Mouse (Mus musculus) intestine, embryonic 14.5 days (tissue): ENCODE measurements around the gene Bcas3. TPM values are rescaled to one million over a fixed set of nuclear protein-coding genes. Genes with fewer than 3 reads are reported as not detected.

Experiments
- ATAC-seq: fragments of 200-750 bp; cut with Nextera tagmentation; replicated peaks from 2 replicates; pipeline ENCODE4 v1.8.0; 2017; ENCODE audit warnings: low read depth, moderate number of reproducible peaks, moderate TSS enrichment, moderate library complexity; ENCODE audit not compliant: low FRiP score, low TSS enrichment
- DNase-seq: peaks from one replicate; pipeline ENCODE4 v3.0.0-alpha.2; 2018; ENCODE audit warnings: low spot score
- H3K27ac ChIP-seq: fragments of 300-500 bp; sonication (generic); 2 replicates; pipeline ENCODE4 v1.5.1; 2014; ENCODE audit warnings: low read depth, mild to moderate bottlenecking, control low read depth
- H3K27me3 ChIP-seq: fragments of 300-500 bp; sonication (generic); replicated peaks from 2 replicates; pipeline ENCODE4 v1.6.1; 2014; ENCODE audit warnings: low read length, control low read depth; ENCODE audit not compliant: control insufficient read depth, insufficient read depth
- H3K36me3 ChIP-seq: fragments of 300-500 bp; sonication (generic); 2 replicates; pipeline ENCODE4 v1.6.1; 2014; ENCODE audit warnings: low read length, control low read depth; ENCODE audit not compliant: control insufficient read depth, insufficient read depth
- H3K4me1 ChIP-seq: fragments of 300-500 bp; sonication (generic); replicated peaks from 2 replicates; pipeline ENCODE4 v1.6.1; 2014; ENCODE audit warnings: low read length, control low read depth, mixed read lengths; ENCODE audit not compliant: control insufficient read depth, insufficient read depth
- H3K4me2 ChIP-seq: fragments of 300-500 bp; sonication (generic); 2 replicates; pipeline ENCODE4 v1.6.1; 2014; ENCODE audit warnings: low read length
- H3K4me3 ChIP-seq: fragments of 300-500 bp; sonication (generic); 2 replicates; pipeline ENCODE4 v1.5.1; 2014; ENCODE audit warnings: low read depth, low read length, control low read depth, mixed read lengths
- H3K9ac ChIP-seq: fragments of 300-500 bp; sonication (generic); 2 replicates; pipeline ENCODE4 v1.6.1; 2014; ENCODE audit warnings: mild to moderate bottlenecking, low read length
- H3K9me3 ChIP-seq: fragments of 300-500 bp; sonication (generic); 2 replicates; pipeline ENCODE4 v1.6.1; 2016; ENCODE audit warnings: low read length, control low read depth; ENCODE audit not compliant: control insufficient read depth
- WGBS: fragments of 180-500 bp; shearing (Covaris S2); extraction: QIAGEN DNeasy Blood & Tissue Kit; methylation state at CpG from one replicate; pipeline ENCODE4 v1.1.7; 2014; 5-methylcytosine and 5-hydroxymethylcytosine counted together
- polyA plus RNA-seq: library from polyadenylated mRNA; unstranded; fragments of >200 nt; fragmentation: Nextera tagmentation; extraction: Ambion mirVana; gene quantifications from 2 replicates; pipeline ENCODE4 v1.2.1, GENCODE M21; 2014

The Bcas3 gene
- polyA plus RNA-seq, 1 experiment from 2014 or later, result 17.9 TPM

- WGBS, result 68% methylated on average over 12 of the region's 12 CpGs
- H3K27ac ChIP-seq, result no peak overlapping the region
- H3K4me3 ChIP-seq, result no peak overlapping the region
- no peaks in the 10 kb centered on the region for H3K4me1 ChIP-seq
- H3K36me3 ChIP-seq, result no peaks in the 10 kb centered on the region
- no peak overlapping the region for H3K9ac ChIP-seq
- no peak overlapping the region for H3K4me2 ChIP-seq
- ATAC-seq (no peak), DNase-seq (no peak)
- H3K9me3 ChIP-seq, result no peaks in the 10 kb centered on the region
- H3K27me3 ChIP-seq, result no peaks in the 10 kb centered on the region
Measured at GRCm38 (mm10) chr11:85392179-85392863, 39.4 kb downstream of the Bcas3 start.

GRCm38 (mm10) chr11:85392864-85393220, 39.9 kb downstream of the Bcas3 start:
- no peak overlapping the region for H3K9ac ChIP-seq
- H3K9me3 ChIP-seq, result no peaks in the 10 kb centered on the region
- DNase-seq (no peak), ATAC-seq (no peak)
- H3K4me2 ChIP-seq, result no peak overlapping the region
- no peaks in the 10 kb centered on the region for H3K4me1 ChIP-seq
- no peaks in the 10 kb centered on the region for H3K36me3 ChIP-seq
- WGBS, result 75% methylated on average over 9 of the region's 9 CpGs
- H3K4me3 ChIP-seq, result no peak overlapping the region
- H3K27me3 ChIP-seq, result no peaks in the 10 kb centered on the region
- no peak overlapping the region for H3K27ac ChIP-seq

GRCm38 (mm10) chr11:85393990-85394389, 41.0 kb downstream of the Bcas3 start:
- H3K4me3 ChIP-seq, result no peak overlapping the region
- no peak overlapping the region for H3K27ac ChIP-seq
- H3K27me3 ChIP-seq, result no peaks in the 10 kb centered on the region
- H3K9me3 ChIP-seq, result no peaks in the 10 kb centered on the region
- H3K36me3 ChIP-seq, result no peaks in the 10 kb centered on the region
- H3K4me1 ChIP-seq, result no peaks in the 10 kb centered on the region
- no peak overlapping the region for H3K4me2 ChIP-seq
- no peak overlapping the region for H3K9ac ChIP-seq
- 33% methylated on average over 3 of the region's 3 CpGs for WGBS
- ATAC-seq (no peak), DNase-seq (no peak)

- no peak overlapping the region for H3K27ac ChIP-seq
- no peaks in the 10 kb centered on the region for H3K36me3 ChIP-seq
- DNase-seq (no peak), ATAC-seq (no peak)
- no peak overlapping the region for H3K4me3 ChIP-seq
- H3K9ac ChIP-seq, result no peak overlapping the region
- H3K9me3 ChIP-seq, result no peaks in the 10 kb centered on the region
- no peaks in the 10 kb centered on the region for H3K4me1 ChIP-seq
- H3K4me2 ChIP-seq, result no peak overlapping the region
- no peaks in the 10 kb centered on the region for H3K27me3 ChIP-seq
- WGBS, result 81% methylated on average over 7 of the region's 7 CpGs
Measured at GRCm38 (mm10) chr11:85395361-85395760, 42.4 kb downstream of the Bcas3 start.

GRCm38 (mm10) chr11:85406531-85406930, 53.6 kb downstream of the Bcas3 start:
- no peak overlapping the region for H3K27ac ChIP-seq
- no peaks in the 10 kb centered on the region for H3K27me3 ChIP-seq
- H3K4me3 ChIP-seq, result no peak overlapping the region
- H3K4me1 ChIP-seq, result no peaks in the 10 kb centered on the region; the same call in 1 of the 2 replicates
- 83% methylated on average over 3 of the region's 3 CpGs for WGBS
- no peak for ATAC-seq
- no peak overlapping the region for H3K9ac ChIP-seq
- no peaks in the 10 kb centered on the region for H3K36me3 ChIP-seq
- no peaks in the 10 kb centered on the region for H3K9me3 ChIP-seq
- DNase-seq, result no peak
- no peak overlapping the region for H3K4me2 ChIP-seq

GRCm38 (mm10) chr11:85407700-85408099, 54.7 kb downstream of the Bcas3 start:
- Histone ChIP-seq H3K4me1 (no peaks in the 10 kb centered on the region; the same call in 1 of the 2 replicates), H3K27me3 (no peaks in the 10 kb centered on the region), H3K4me3 (no peak overlapping the region), H3K36me3 (no peaks in the 10 kb centered on the region), H3K9me3 (no peaks in the 10 kb centered on the region), H3K4me2 (no peak overlapping the region), H3K9ac (no peak overlapping the region), H3K27ac (no peak overlapping the region)
- DNase-seq (no peak), ATAC-seq (no peak)
- WGBS, result 83% methylated on average over 3 of the region's 3 CpGs

- Histone ChIP-seq H3K4me2 (no peak overlapping the region), H3K9me3 (no peaks in the 10 kb centered on the region), H3K4me3 (no peak overlapping the region), H3K36me3 (no peaks in the 10 kb centered on the region), H3K27ac (peak overlapping the region; percentile 28; the same call in 1 of the 2 replicates), H3K4me1 (no peaks in the 10 kb centered on the region; the same call in 1 of the 2 replicates), H3K27me3 (no peaks in the 10 kb centered on the region), H3K9ac (no peak overlapping the region)
- DNase-seq, result no peak
- no peak for ATAC-seq
- 18% methylated on average over 7 of the region's 7 CpGs for WGBS
Measured at GRCm38 (mm10) chr11:85412319-85412718, 59.4 kb downstream of the Bcas3 start.

- Histone ChIP-seq H3K36me3 (no peaks in the 10 kb centered on the region), H3K27me3 (no peaks in the 10 kb centered on the region), H3K4me1 (no peaks in the 10 kb centered on the region; the same call in 1 of the 2 replicates), H3K4me2 (no peak overlapping the region), H3K9me3 (no peaks in the 10 kb centered on the region), H3K27ac (no peak overlapping the region), H3K4me3 (no peak overlapping the region), H3K9ac (no peak overlapping the region)
- DNase-seq (no peak), ATAC-seq (no peak)
- 100% methylated on average over 1 of the region's 1 CpGs for WGBS
Measured at GRCm38 (mm10) chr11:85414476-85414875, 61.5 kb downstream of the Bcas3 start.

GRCm38 (mm10) chr11:85427353-85427752, 74.4 kb downstream of the Bcas3 start:
- Histone ChIP-seq H3K36me3 (no peaks in the 10 kb centered on the region), H3K9ac (no peak overlapping the region), H3K27me3 (no peaks in the 10 kb centered on the region), H3K9me3 (no peaks in the 10 kb centered on the region), H3K4me1 (peaks cover 9% of the 10 kb centered on the region), H3K4me2 (no peak overlapping the region), H3K4me3 (no peak overlapping the region), H3K27ac (no peak overlapping the region)
- DNase-seq, result peak; percentile 44
- no peak for ATAC-seq
- WGBS, result 73% methylated on average over 6 of the region's 6 CpGs
